Mouse (Mus musculus) gastrocnemius, postnatal 10 days (tissue): ENCODE data around the gene Rcan1. TPM values are rescaled to one million over a fixed set of nuclear protein-coding genes. Genes with fewer than 3 reads are reported as not detected.

Experiments used
- DNase-seq: peaks from one replicate; pipeline ENCODE4 v3.0.0; 2021; ENCODE audit warnings: mixed read lengths
- total RNA-seq, 2 experiments: library from RNA; stranded (reverse); gene quantifications; 2 replicates each; pipeline ENCODE4 v1.2.3; 2021

Rcan1 gene
- total RNA-seq, 2 experiments from 2014 or later = 45.3 to 51.6 TPM

- DNase-seq = peak; percentile 40
Measured at GRCm38 (mm10) chr16:92346297-92346916, 124.3 kb downstream of the Rcan1 start.

GRCm38 (mm10) chr16:92345177-92345576 is 125.5 kb downstream of the Rcan1 start:
- no peak for DNase-seq

Other genes with a start within 250 kb of the Rcan1 start
- gene Kcne2, start 178.5 kb downstream of the Rcan1 start, total RNA-seq = not detected
- 10 to 100 TPM; 81.1 to 84.7 TPM for gene Smim11, start 169.6 kb downstream of the Rcan1 start, total RNA-seq
- gene Fam243, start 149.4 kb downstream of the Rcan1 start, total RNA-seq = not detected
- gene Kcne1, start 111.4 kb downstream of the Rcan1 start, total RNA-seq = not detected
- under 1 TPM; 0.14 to 0.16 TPM for gene Clic6, start 14.9 kb upstream of the Rcan1 start, total RNA-seq